Mouse (Mus musculus) embryonic fibroblast, embryonic 13.5 days (primary cell): ENCODE measurements around the gene Eml6.

Experiments
- CTCF ChIP-seq: IDR thresholded peaks from 2 replicates; pipeline ENCODE4 v1.5.1; 2011; ENCODE audit warnings: mild to moderate bottlenecking, control low read depth, low read length, moderate library complexity, borderline replicate concordance; ENCODE audit not compliant: insufficient read depth
- POLR2A ChIP-seq: IDR thresholded peaks from 2 replicates; pipeline ENCODE4 v1.6.1; 2011; ENCODE audit warnings: low read depth, mild to moderate bottlenecking, control low read depth, low read length, moderate library complexity

- TF ChIP-seq CTCF (no peak), POLR2A (no peak)
Observed at GRCm38 (mm10) chr11:29725167-29725566, 300.7 kb downstream of the Eml6 start.
